Comparison of ENCODE assay signal across 9 mouse cellular contexts in the genomic region with DNA sequence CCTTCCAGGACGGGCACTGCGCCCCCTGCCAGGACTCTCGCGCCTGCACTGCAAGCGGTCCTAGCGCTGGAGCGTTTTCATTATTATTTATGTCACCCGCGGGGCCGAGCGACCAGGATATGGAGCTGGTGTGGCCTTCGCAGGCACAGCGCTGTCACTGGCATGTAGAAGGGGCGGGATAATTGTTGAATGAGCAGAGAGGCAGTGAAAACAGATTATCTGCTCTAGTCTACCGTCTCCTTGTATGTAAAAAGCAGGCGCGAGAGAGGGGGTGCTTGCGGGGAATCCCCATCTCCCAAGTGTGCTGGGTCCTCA. TPM values are rescaled to one million over a fixed set of nuclear protein-coding genes. Genes with fewer than 3 reads are reported as not detected.
A peak's percentile ranks its signal among the peaks of the same experiment; 100 is the strongest.
DNase-seq lines count a peak whose midpoint lies in the region; ATAC-seq lines count a peak whose summit lies in the region.
"Had no signal": no experiment of that assay in that cellular context is flagged by ENCODE, and none has a peak within 500 bp of the region (broad histone marks: within the 10 kb centered on the region; RNA-seq: fewer than 3 reads in every experiment).

No protein-coding gene starts in this region.

- H3K4me2 ChIP-seq in heart, embryonic 15.5 days, result peak overlapping the region; percentile 90

- no peaks in the 10 kb centered on the region for H3K27me3 ChIP-seq in heart, embryonic 15.5 days
- H3K27me3 ChIP-seq in hindbrain, embryonic 10.5 days (ENCODE audit: insufficient read depth, poor library complexity, severe bottlenecking), result peaks cover 13% of the 10 kb centered on the region

- peak overlapping the region; percentile 48; the same call in 1 of the 2 replicates for H3K27ac ChIP-seq in heart, embryonic 15.5 days
- peak overlapping the region; percentile 83 for H3K27ac ChIP-seq in hindbrain, embryonic 10.5 days
- H3K27ac ChIP-seq in macrophage, result peak overlapping the region; percentile 25; the same call in 1 of the 2 replicates

- DNase-seq in heart, adult 18-20 months, result no peak
- no peak for DNase-seq in hindbrain, embryonic 10.5 days (ENCODE audit: low spot score)
- no peak for DNase-seq in MN1 (ENCODE audit: low spot score)
- no peak for DNase-seq in spleen, postnatal 4 days (ENCODE audit: low spot score in 2 of 2)
- DNase-seq in kidney, postnatal 25 days, result no peak

- peaks cover 34% of the 10 kb centered on the region for H3K79me2 ChIP-seq in macrophage (ENCODE audit: inconsistent target)

- H3K4me3 ChIP-seq in heart, embryonic 15.5 days, result peak overlapping the region; percentile 97
- peak overlapping the region; percentile 98 for H3K4me3 ChIP-seq in hindbrain, embryonic 10.5 days
- peak overlapping the region; percentile 24 for H3K4me3 ChIP-seq in macrophage (ENCODE audit: inconsistent target)

- H3K36me3 ChIP-seq in heart, embryonic 15.5 days, result no peaks in the 10 kb centered on the region
- no peaks in the 10 kb centered on the region for H3K36me3 ChIP-seq in hindbrain, embryonic 10.5 days
- no peaks in the 10 kb centered on the region for H3K36me3 ChIP-seq in macrophage (ENCODE audit: inconsistent target)
- H3K36me3 ChIP-seq: G1E had no signal

- peak overlapping the region; percentile 54 for H3K9ac ChIP-seq in heart, embryonic 15.5 days

- WGBS in heart, embryonic 15.5 days, result under 1% methylated on average over 18 of the region's 18 CpGs
- under 1% methylated on average over 18 of the region's 18 CpGs for WGBS in hindbrain, embryonic 10.5 days
- WGBS in macrophage (ENCODE audit: missing documents), result under 1% methylated on average over 18 of the region's 18 CpGs

- H3K4me1 ChIP-seq in heart, embryonic 15.5 days (replicated peaks), result peaks cover 37% of the 10 kb centered on the region
- H3K4me1 ChIP-seq in hindbrain, embryonic 10.5 days (replicated peaks), result peaks cover 41% of the 10 kb centered on the region

- no peak for ATAC-seq in heart, embryonic 15.5 days (replicated peaks; ENCODE audit: insufficient number of reproducible peaks, insufficient read depth, low FRiP score, low read depth)
- peak; percentile 34 for ATAC-seq in activated CD4-positive, CD25-positive, alpha-beta regulatory T cell, adult 4 months

- H3K9me3 ChIP-seq in heart, embryonic 15.5 days (replicated peaks), result no peaks in the 10 kb centered on the region
- H3K9me3 ChIP-seq in hindbrain, embryonic 10.5 days, result no peaks in the 10 kb centered on the region

RNA-seq across cellular contexts. Expression of gene Trio, which starts 0.5 kb away (rescaled TPM):
- 16.2 and 18.5 TPM in 2 replicates for polyA plus RNA-seq in heart, embryonic 15.5 days (2015; fragmentation: Nextera tagmentation; extraction: Ambion mirVana)
- 10 to 100 TPM; 40.2 to 41.5 TPM for total RNA-seq in heart, adult 18-20 months (2021)
- polyA plus RNA-seq in activated CD4-positive, CD25-positive, alpha-beta regulatory T cell, adult 4 months (2017; shearing (Covaris generic)), result 1 to 10 TPM; 7.8 to 8.1 TPM
- polyA plus RNA-seq in hindbrain, embryonic 10.5 days (2016; fragmentation: Nextera tagmentation; extraction: Ambion mirVana), result 25.3 and 25.5 TPM in 2 replicates
- 1,000 to 10,000 TPM in 2 of 26 experiments, 100 to 1,000 TPM in 24; 317 to 1,205 (median 516) TPM for total RNA-seq in macrophage (2018; cell fraction: chromatin; rRNA removed)
- total RNA-seq in macrophage (2018; cell fraction: cytosol; rRNA removed), result 10 to 100 TPM; 29.2 to 82.8 (median 51.9) TPM
- 100 to 1,000 TPM; 134 to 649 (median 234) TPM for total RNA-seq in macrophage (2018; cell fraction: nucleus; rRNA removed)
- 32.7 to 38.3 TPM (median 37.4 TPM) in 3 replicates for polyA plus RNA-seq in macrophage (2018)
- polyA plus RNA-seq: G1E had no signal

Comparison
In these comparisons a context has a peak if more than half of its experiments do, and no peak if none do; other contexts are left out.
1. H3K27ac ChIP-seq: peak in every context shown above with its lines; median percentile 83 in hindbrain, embryonic 10.5 days; 48 in heart, embryonic 15.5 days; 25 in macrophage.
2. H3K4me3 ChIP-seq: peak in every context shown above with its lines; median percentile 98 in hindbrain, embryonic 10.5 days; 97 in heart, embryonic 15.5 days; 24 in macrophage.